Mouse (Mus musculus): ENCODE data around the gene Ccdc38. TPM values are rescaled to one million over a fixed set of nuclear protein-coding genes. Genes with fewer than 3 reads are reported as not detected.

Ccdc38 gene
- polyA plus RNA-seq, 1 experiment, result 0.60 TPM

DNA sequence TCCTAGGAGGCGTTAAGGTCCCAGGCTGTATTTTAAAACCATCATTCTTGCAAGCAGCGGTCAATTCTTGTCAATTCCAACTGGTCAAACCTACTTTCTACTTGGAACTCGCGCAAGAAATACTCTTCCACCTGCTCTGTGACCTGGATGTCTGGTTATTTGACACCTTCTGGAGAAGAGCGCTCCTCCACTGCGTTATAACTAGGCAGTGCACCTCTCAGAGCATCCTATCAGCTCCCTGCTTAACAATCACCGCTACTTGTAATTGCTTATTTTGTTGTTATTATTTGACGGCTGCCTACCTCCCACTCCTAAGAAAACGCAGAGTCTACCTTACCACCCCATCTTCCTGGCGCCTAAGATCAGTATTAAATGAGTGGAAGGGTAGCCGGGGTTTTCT, 48.4 kb downstream of the Ccdc38 start:
- peak overlapping the region; percentile 95 for H3K4me3 ChIP-seq (ENCODE audit: low read depth, low read length)
- no peaks in the 10 kb centered on the region for H3K4me1 ChIP-seq (ENCODE audit: control insufficient read depth, insufficient read depth, low read length)
- no peaks in the 10 kb centered on the region for H3K9me3 ChIP-seq (replicated peaks; ENCODE audit: control insufficient read depth, insufficient read depth, low read length, poor library complexity, severe bottlenecking)
- TF ChIP-seq EP300 (IDR thresholded peaks at IDR 0.05; ENCODE audit: insufficient read depth, low read depth, low read length), result no peak
- TF ChIP-seq CTCF (IDR thresholded peaks at IDR 0.05; ENCODE audit: low read depth, low read length), result no peak
- no peak for TF ChIP-seq POLR2A (IDR thresholded peaks at IDR 0.05; ENCODE audit: insufficient read depth, low read length)
- H3K27me3 ChIP-seq (ENCODE audit: control insufficient read depth, insufficient read depth, low read length, poor library complexity, severe bottlenecking), result no peaks in the 10 kb centered on the region
- peak overlapping the region; percentile 91 for H3K9ac ChIP-seq (ENCODE audit: low read depth, poor library complexity, severe bottlenecking)
- H3K36me3 ChIP-seq (ENCODE audit: control insufficient read depth, insufficient read depth, low read length, poor library complexity, severe bottlenecking), result peaks cover 29% of the 10 kb centered on the region
- no peak overlapping the region for H3K27ac ChIP-seq (ENCODE audit: insufficient read depth, low read length)

DNA sequence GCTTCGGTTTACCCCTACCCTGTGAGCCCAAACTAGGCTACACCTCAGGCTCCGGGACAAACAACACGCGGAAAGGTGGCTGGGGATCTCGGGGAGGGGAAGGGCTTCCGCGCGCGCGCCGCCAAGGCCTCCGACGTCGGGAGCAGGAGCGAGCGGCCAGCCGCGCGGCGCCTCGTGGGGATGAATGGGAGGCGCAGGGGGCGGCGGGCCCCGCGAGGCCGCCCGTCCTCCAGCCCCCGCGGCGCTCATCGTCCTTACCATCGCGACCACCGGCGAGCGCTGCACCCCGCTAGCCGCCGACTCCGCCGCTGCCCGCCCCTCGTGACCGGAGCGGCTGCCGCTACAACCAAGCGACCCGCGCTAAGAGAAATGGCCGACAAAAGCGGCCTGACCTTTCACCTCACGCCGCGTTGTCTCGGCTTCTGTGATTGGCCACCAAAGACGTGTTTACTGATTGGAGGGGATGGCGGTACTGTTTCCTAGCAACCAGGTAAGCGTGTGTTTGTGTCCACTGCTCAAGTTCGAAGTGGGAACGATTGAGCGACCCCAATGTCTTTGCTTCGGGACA, 48.9 kb downstream of the Ccdc38 start, which contains the start of gene Snrpf:
Gene Snrpf, minus strand, starts transcription at position 426 of the 568 bp plus-strand sequence.
- no peaks in the 10 kb centered on the region for H3K27me3 ChIP-seq (ENCODE audit: control insufficient read depth, insufficient read depth, low read length, poor library complexity, severe bottlenecking)
- peak within 1 kb of the TSS; percentile 95 for H3K4me3 ChIP-seq (ENCODE audit: low read depth, low read length)
- TF ChIP-seq EP300 (IDR thresholded peaks at IDR 0.05; ENCODE audit: insufficient read depth, low read depth, low read length) (no peak), POLR2A (IDR thresholded peaks at IDR 0.05; ENCODE audit: insufficient read depth, low read length) (peak; percentile 21), CTCF (IDR thresholded peaks at IDR 0.05; ENCODE audit: low read depth, low read length) (no peak)
- H3K9ac ChIP-seq (ENCODE audit: low read depth, poor library complexity, severe bottlenecking), result peak within 1 kb of the TSS; percentile 91
- H3K4me1 ChIP-seq (ENCODE audit: control insufficient read depth, insufficient read depth, low read length), result no peaks in the 10 kb centered on the region
- H3K36me3 ChIP-seq (ENCODE audit: control insufficient read depth, insufficient read depth, low read length, poor library complexity, severe bottlenecking), result peaks cover 26% of the 10 kb centered on the region
- no peak within 1 kb of the TSS for H3K27ac ChIP-seq (ENCODE audit: insufficient read depth, low read length)
- H3K9me3 ChIP-seq (replicated peaks; ENCODE audit: control insufficient read depth, insufficient read depth, low read length, poor library complexity, severe bottlenecking), result no peaks in the 10 kb centered on the region

DNA sequence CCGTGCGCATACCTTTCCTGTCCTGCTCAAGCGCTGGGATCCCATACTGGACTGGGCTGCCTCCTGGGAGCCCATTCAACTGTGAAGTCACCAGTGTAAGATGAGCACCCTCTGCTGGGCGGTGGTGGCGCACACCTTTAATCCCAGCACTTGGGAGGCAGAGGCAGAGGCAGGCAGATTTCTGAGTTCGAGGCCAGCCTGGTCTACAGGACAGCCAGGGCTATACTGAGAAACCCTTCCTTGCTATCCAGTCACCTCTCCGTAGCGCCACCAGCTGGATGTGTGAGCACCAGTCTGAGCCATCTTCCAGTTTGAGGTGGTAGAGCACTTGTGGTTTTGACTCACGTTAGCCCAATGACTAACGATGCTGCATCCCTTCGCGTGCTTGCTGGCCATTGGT, 52.0 kb downstream of the Ccdc38 start:
- Histone ChIP-seq H3K4me3 (ENCODE audit: low read depth, low read length) (no peak overlapping the region), H3K27ac (ENCODE audit: insufficient read depth, low read length) (no peak overlapping the region), H3K36me3 (ENCODE audit: control insufficient read depth, insufficient read depth, low read length, poor library complexity, severe bottlenecking) (peaks cover 5% of the 10 kb centered on the region), H3K27me3 (ENCODE audit: control insufficient read depth, insufficient read depth, low read length, poor library complexity, severe bottlenecking) (no peaks in the 10 kb centered on the region), H3K9me3 (replicated peaks; ENCODE audit: control insufficient read depth, insufficient read depth, low read length, poor library complexity, severe bottlenecking) (no peaks in the 10 kb centered on the region), H3K9ac (ENCODE audit: low read depth, poor library complexity, severe bottlenecking) (no peak overlapping the region), H3K4me1 (ENCODE audit: control insufficient read depth, insufficient read depth, low read length) (no peaks in the 10 kb centered on the region)
- TF ChIP-seq CTCF (IDR thresholded peaks at IDR 0.05; ENCODE audit: low read depth, low read length) (peak; percentile 61), EP300 (IDR thresholded peaks at IDR 0.05; ENCODE audit: insufficient read depth, low read depth, low read length) (no peak), POLR2A (IDR thresholded peaks at IDR 0.05; ENCODE audit: insufficient read depth, low read length) (no peak)

DNA sequence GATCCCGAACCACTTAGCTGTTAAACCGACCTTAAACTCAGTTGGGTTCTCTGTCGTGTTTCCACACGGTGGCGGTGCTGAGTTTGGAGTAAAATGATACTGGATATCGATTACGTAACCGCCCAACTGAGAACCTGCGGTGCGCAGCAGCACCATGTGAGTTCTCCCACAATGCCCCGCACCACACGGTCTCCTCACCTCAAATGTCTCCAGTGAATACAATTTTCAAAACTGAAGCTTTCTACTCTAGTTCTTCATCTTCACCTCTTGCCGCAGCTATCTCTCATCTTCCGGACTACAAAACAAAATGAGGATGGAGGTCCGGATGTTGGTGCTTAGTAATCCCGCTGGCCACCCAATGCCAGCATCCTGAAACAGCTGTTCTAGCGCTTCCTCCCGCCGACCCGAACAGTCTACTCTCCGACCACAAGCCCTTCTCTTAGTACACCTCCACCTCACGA, 53.6 kb downstream of the Ccdc38 start:
- Histone ChIP-seq H3K4me3 (ENCODE audit: low read depth, low read length) (peak overlapping the region; percentile 67), H3K9me3 (replicated peaks; ENCODE audit: control insufficient read depth, insufficient read depth, low read length, poor library complexity, severe bottlenecking) (no peaks in the 10 kb centered on the region), H3K27me3 (ENCODE audit: control insufficient read depth, insufficient read depth, low read length, poor library complexity, severe bottlenecking) (no peaks in the 10 kb centered on the region), H3K36me3 (ENCODE audit: control insufficient read depth, insufficient read depth, low read length, poor library complexity, severe bottlenecking) (no peaks in the 10 kb centered on the region), H3K4me1 (ENCODE audit: control insufficient read depth, insufficient read depth, low read length) (no peaks in the 10 kb centered on the region), H3K27ac (ENCODE audit: insufficient read depth, low read length) (no peak overlapping the region), H3K9ac (ENCODE audit: low read depth, poor library complexity, severe bottlenecking) (peak overlapping the region; percentile 67)
- TF ChIP-seq POLR2A (IDR thresholded peaks at IDR 0.05; ENCODE audit: insufficient read depth, low read length) (no peak), CTCF (IDR thresholded peaks at IDR 0.05; ENCODE audit: low read depth, low read length) (peak; percentile 51)

DNA sequence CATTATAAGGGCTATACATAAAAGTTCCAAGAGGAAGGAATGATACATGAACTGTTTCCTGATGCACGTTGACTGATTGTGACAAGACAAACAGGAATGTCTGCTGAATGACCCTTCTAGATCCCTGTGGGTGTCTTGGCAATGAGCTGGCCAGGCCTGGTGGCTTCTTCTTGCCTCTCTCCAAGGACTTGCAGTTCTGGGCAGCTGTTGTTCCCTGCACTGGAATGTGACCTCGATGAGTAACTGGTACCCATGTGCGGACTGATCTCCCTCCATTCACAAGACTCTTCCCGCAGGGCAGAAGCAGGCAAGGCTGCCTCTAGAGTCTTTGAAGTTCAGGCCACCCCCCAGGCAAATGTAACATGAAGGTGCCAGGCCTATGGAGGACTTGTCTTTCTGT, 55.4 kb downstream of the Ccdc38 start:
- no peaks in the 10 kb centered on the region for H3K4me1 ChIP-seq (ENCODE audit: control insufficient read depth, insufficient read depth, low read length)
- H3K9ac ChIP-seq (ENCODE audit: low read depth, poor library complexity, severe bottlenecking), result no peak overlapping the region
- TF ChIP-seq POLR2A (IDR thresholded peaks at IDR 0.05; ENCODE audit: insufficient read depth, low read length) (no peak), EP300 (IDR thresholded peaks at IDR 0.05; ENCODE audit: insufficient read depth, low read depth, low read length) (no peak), CTCF (IDR thresholded peaks at IDR 0.05; ENCODE audit: low read depth, low read length) (no peak)
- no peak overlapping the region for H3K27ac ChIP-seq (ENCODE audit: insufficient read depth, low read length)
- no peak overlapping the region for H3K4me3 ChIP-seq (ENCODE audit: low read depth, low read length)
- no peaks in the 10 kb centered on the region for H3K27me3 ChIP-seq (ENCODE audit: control insufficient read depth, insufficient read depth, low read length, poor library complexity, severe bottlenecking)
- H3K36me3 ChIP-seq (ENCODE audit: control insufficient read depth, insufficient read depth, low read length, poor library complexity, severe bottlenecking), result no peaks in the 10 kb centered on the region
- no peaks in the 10 kb centered on the region for H3K9me3 ChIP-seq (replicated peaks; ENCODE audit: control insufficient read depth, insufficient read depth, low read length, poor library complexity, severe bottlenecking)

DNA sequence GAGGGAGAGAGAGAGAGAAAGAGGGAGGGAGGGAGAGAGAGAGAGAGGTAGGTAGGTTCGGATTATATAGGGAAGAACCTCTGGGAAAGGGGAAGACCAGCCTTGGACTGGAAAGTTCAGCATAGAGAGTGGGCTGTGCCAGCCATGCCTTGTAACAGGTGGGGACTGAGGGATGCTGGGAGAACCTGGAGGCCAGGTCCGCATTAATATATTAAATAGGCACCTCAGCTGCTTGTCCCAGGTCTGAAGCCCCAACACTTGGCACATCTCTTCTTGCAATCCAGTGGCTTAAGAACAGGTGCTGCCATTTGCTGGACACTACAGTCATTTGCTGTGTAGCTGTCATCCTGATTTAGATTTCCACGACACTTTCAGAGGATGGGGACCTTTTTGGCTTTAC, 56.2 kb downstream of the Ccdc38 start:
- Histone ChIP-seq H3K27ac (ENCODE audit: insufficient read depth, low read length) (no peak overlapping the region), H3K9me3 (replicated peaks; ENCODE audit: control insufficient read depth, insufficient read depth, low read length, poor library complexity, severe bottlenecking) (no peaks in the 10 kb centered on the region), H3K4me3 (ENCODE audit: low read depth, low read length) (no peak overlapping the region), H3K4me1 (ENCODE audit: control insufficient read depth, insufficient read depth, low read length) (no peaks in the 10 kb centered on the region), H3K27me3 (ENCODE audit: control insufficient read depth, insufficient read depth, low read length, poor library complexity, severe bottlenecking) (no peaks in the 10 kb centered on the region), H3K9ac (ENCODE audit: low read depth, poor library complexity, severe bottlenecking) (no peak overlapping the region), H3K36me3 (ENCODE audit: control insufficient read depth, insufficient read depth, low read length, poor library complexity, severe bottlenecking) (no peaks in the 10 kb centered on the region)
- TF ChIP-seq EP300 (IDR thresholded peaks at IDR 0.05; ENCODE audit: insufficient read depth, low read depth, low read length), result no peak
- no peak for TF ChIP-seq CTCF (IDR thresholded peaks at IDR 0.05; ENCODE audit: low read depth, low read length)
- TF ChIP-seq POLR2A (IDR thresholded peaks at IDR 0.05; ENCODE audit: insufficient read depth, low read length), result no peak

Measured in ES-Bruce4 (cell line).